Mouse (Mus musculus) G1E (cell line): ENCODE measurements around the gene Cblc.

Source experiments
- CTCF ChIP-seq: IDR thresholded peaks from 2 replicates; pipeline ENCODE4 v1.5.1; 2012; ENCODE audit warnings: low read depth, low read length, inconsistent platforms, mixed read lengths
- GATA1 ChIP-seq: IDR thresholded peaks from 2 replicates; pipeline ENCODE4 v1.6.1; 2012; ENCODE audit warnings: borderline replicate concordance, low read length, inconsistent platforms, mixed read lengths
- POLR2AphosphoS5 ChIP-seq: IDR thresholded peaks from 2 replicates; pipeline ENCODE4 v1.6.1; 2012; ENCODE audit warnings: low read depth, low read length, inconsistent platforms; ENCODE audit not compliant: insufficient replicate concordance

- TF ChIP-seq CTCF = peak; percentile 54
- no peak for TF ChIP-seq GATA1
- no peak for TF ChIP-seq POLR2AphosphoS5
Measured at GRCm38 (mm10) chr7:19750217-19751069, 46.2 kb downstream of the Cblc start, which contains the start of gene Nectin2.
